Mouse (Mus musculus) embryonic facial prominence, embryonic 14.5 days (tissue): Measurements from ENCODE around the gene Tbc1d14. TPM values are rescaled to one million over a fixed set of nuclear protein-coding genes. Genes with fewer than 3 reads are reported as not detected.

ENCODE experiments used
- ATAC-seq: fragments of 200-750 bp; cut with Nextera tagmentation; 2 replicates; pipeline ENCODE4 v1.8.0; 2017; ENCODE audit warnings: low read depth, moderate number of reproducible peaks, moderate TSS enrichment
- DNase-seq: peaks from one replicate; pipeline ENCODE4 v3.0.0-alpha.2; 2015; ENCODE audit warnings: low spot score
- H3K27ac ChIP-seq: fragments of 300-500 bp; sonication (generic); replicated peaks from 2 replicates; pipeline ENCODE4 v1.5.1; 2014; ENCODE audit warnings: low read depth, mild to moderate bottlenecking, low read length, moderate library complexity
- H3K27me3 ChIP-seq: fragments of 300-500 bp; sonication (generic); replicated peaks from 2 replicates; pipeline ENCODE4 v1.6.1; 2014; ENCODE audit warnings: low read length; ENCODE audit not compliant: control insufficient read depth, insufficient read depth
- H3K36me3 ChIP-seq: fragments of 300-500 bp; sonication (generic); 2 replicates; pipeline ENCODE4 v1.6.1; 2014; ENCODE audit warnings: low read length, mixed read lengths; ENCODE audit not compliant: control insufficient read depth, insufficient read depth
- H3K4me1 ChIP-seq: fragments of 300-500 bp; sonication (generic); 2 replicates; pipeline ENCODE4 v1.6.1; 2014; ENCODE audit warnings: antibody characterized with exemption, low read length; ENCODE audit not compliant: control insufficient read depth, insufficient read depth
- H3K4me2 ChIP-seq: fragments of 300-500 bp; sonication (generic); 2 replicates; pipeline ENCODE4 v1.6.1; 2014; ENCODE audit warnings: low read depth, mild to moderate bottlenecking, low read length, moderate library complexity, mixed read lengths
- H3K4me3 ChIP-seq: fragments of 300-500 bp; sonication (generic); 2 replicates; pipeline ENCODE4 v1.5.1; 2014; ENCODE audit warnings: low read depth, mild to moderate bottlenecking, low read length
- H3K9ac ChIP-seq: fragments of 300-500 bp; sonication (generic); 2 replicates; pipeline ENCODE4 v1.6.1; 2014; ENCODE audit warnings: low read depth, mild to moderate bottlenecking, low read length, moderate library complexity, mixed read lengths
- H3K9me3 ChIP-seq: fragments of 300-500 bp; sonication (generic); 2 replicates; pipeline ENCODE4 v1.6.1; 2016; ENCODE audit warnings: low read length; ENCODE audit not compliant: control insufficient read depth
- WGBS: fragments of 180-500 bp; shearing (Covaris S2); extraction: QIAGEN DNeasy Blood & Tissue Kit; methylation state at CpG from one replicate; pipeline ENCODE4 v1.1.7; 2014; 5-methylcytosine and 5-hydroxymethylcytosine counted together
- polyA plus RNA-seq: library from polyadenylated mRNA; unstranded; fragments of >200 nt; fragmentation: Nextera tagmentation; extraction: Ambion mirVana; gene quantifications from 2 replicates; pipeline ENCODE4 v1.2.1, GENCODE M21; 2014

Gene Tbc1d14
- polyA plus RNA-seq, 1 experiment from 2014 or later: 38.5 TPM

DNA sequence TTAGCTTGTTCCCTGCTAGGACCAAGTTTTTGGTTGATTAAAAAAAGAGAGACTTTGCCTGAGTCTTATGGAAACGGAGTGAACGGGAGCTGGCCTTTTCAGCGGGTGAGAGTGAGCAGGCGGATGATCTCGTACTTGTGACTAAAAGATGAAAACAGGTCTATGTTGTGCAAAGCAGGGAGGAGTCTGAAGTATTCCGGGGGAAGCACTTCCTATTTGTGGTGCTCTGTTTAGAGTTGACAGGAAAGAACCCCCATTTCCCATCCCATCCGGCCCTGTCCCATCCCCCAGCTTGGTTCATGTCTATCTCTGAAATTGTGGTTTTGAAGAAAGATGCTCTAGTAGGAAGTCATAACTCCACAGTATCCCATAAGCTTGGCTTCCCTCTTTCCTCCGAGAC lies 127.2 kb downstream of the Tbc1d14 start:
- Histone ChIP-seq H3K4me3 (peak overlapping the region; percentile 68), H3K27me3 (no peaks in the 10 kb centered on the region), H3K9me3 (no peaks in the 10 kb centered on the region), H3K4me2 (peak overlapping the region; percentile 93), H3K9ac (peak overlapping the region; percentile 78), H3K36me3 (peaks cover 18% of the 10 kb centered on the region), H3K27ac (no peak overlapping the region), H3K4me1 (peaks cover 9% of the 10 kb centered on the region)
- DNase-seq: no peak
- ATAC-seq: no peak
- WGBS: 27% methylated on average over 8 of the region's 8 CpGs

DNA sequence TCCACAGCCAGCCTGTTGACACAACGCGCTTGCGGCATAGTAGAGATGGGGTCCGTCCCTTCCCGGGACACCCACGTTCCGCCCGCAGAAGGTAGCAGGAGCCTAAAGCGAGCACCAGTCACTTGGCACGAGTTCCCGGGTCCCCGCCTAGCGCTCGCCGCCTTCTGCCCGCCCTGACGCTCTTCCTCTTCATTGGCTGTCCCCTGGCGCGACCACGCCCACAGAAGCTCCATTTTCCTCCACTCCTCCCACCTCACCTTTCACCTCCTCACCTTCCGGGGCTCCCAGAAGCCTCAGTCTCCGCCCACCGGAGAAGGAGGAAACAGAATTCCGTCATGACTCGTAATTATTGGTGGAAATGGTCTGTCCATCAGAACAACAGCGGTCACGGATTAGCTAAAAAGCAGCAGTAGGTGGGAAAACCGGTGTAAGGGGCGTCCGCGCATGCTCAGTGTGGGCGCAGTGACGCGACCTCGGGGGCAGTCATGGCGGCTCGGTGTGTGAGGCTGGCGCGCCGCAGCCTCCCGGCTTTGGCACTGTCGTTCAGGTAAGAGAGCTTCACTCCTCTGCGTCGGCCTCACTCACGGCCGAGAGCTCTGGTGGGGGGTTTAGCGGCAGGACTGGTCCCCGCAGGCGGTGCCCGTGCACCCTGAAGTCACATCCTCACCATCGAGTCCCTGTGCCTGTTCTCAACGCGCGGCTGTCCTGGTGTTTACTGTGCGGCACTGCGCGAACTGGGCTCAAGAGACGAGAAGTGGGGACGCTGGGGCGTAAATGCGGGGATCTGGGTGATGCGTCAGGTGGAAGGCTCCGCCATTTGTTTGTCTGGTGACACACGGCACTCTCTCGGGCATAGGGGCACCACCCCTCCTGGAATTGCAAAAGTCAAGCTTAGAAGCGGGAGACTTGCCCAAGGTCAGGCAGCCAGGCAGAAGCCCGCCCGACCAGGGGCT lies 128.1 kb downstream of the Tbc1d14 start, which contains the start of gene Grpel1:
TSS of gene Grpel1 (plus strand) at position 290 of the 953 bp plus-strand sequence.
- H3K36me3 ChIP-seq: peaks cover 9% of the 10 kb centered on the region
- peaks cover 9% of the 10 kb centered on the region for H3K4me1 ChIP-seq
- ATAC-seq: peak; percentile 97
- H3K9me3 ChIP-seq: no peaks in the 10 kb centered on the region
- H3K4me3 ChIP-seq: peak within 1 kb of the TSS; percentile 68
- peak; percentile 100 for DNase-seq
- H3K27me3 ChIP-seq: no peaks in the 10 kb centered on the region
- peak within 1 kb of the TSS; percentile 93 for H3K4me2 ChIP-seq
- WGBS: 1% methylated on average over 52 of the region's 68 CpGs
- no peak within 1 kb of the TSS; the same call in 1 of the 2 replicates for H3K27ac ChIP-seq
- peak within 1 kb of the TSS; percentile 78 for H3K9ac ChIP-seq

DNA sequence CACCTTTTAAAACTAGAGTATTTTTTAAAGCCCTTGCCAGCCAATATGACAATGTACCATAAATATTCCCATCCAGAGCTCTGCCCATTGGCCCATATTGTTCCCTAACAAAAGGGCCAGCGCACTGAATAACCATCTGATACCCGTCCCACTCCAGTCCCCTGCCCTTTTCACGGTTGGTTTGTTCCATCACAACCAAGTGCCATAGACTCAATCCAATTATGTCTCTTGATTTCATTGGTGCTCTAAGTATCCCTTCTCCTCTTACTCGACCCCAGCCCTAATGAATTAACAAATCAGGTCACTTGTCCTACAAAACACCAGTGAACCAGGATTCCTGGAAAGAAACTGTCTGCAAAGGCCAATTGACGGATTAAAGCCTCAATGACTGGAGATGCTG lies 129.7 kb downstream of the Tbc1d14 start:
- H3K9me3 ChIP-seq: no peaks in the 10 kb centered on the region
- ATAC-seq: no peak
- no peak overlapping the region for H3K27ac ChIP-seq
- DNase-seq: peak; percentile 57
- H3K4me1 ChIP-seq: peaks cover 9% of the 10 kb centered on the region
- H3K4me3 ChIP-seq: no peak overlapping the region
- H3K4me2 ChIP-seq: no peak overlapping the region; the same call in 1 of the 2 replicates
- H3K36me3 ChIP-seq: no peaks in the 10 kb centered on the region
- H3K27me3 ChIP-seq: no peaks in the 10 kb centered on the region
- H3K9ac ChIP-seq: no peak overlapping the region
- WGBS: 49% methylated on average over 5 of the region's 5 CpGs

DNA sequence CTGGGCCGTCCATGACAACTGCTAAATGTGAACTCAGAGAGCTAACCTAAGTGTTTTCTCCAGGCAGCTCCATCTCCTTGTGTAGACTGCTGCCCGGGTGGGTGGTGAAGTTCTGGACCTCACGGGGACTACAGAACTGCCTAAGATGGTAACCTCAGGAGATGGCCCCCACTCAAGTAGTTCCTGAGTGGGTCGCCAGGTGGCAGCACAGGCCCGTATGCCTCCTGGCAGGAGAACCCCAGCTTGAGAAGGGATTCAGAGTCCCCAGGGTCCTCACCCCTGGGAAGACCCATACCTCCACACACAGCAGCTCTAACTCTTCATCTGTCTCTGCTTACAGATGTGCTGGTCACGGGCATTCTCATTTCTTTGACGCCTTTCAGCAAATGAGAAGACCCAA lies 130.3 kb downstream of the Tbc1d14 start:
- no peak overlapping the region for H3K4me3 ChIP-seq
- H3K27me3 ChIP-seq: no peaks in the 10 kb centered on the region
- H3K36me3 ChIP-seq: no peaks in the 10 kb centered on the region
- H3K9ac ChIP-seq: no peak overlapping the region
- DNase-seq: peak; percentile 44
- H3K9me3 ChIP-seq: no peaks in the 10 kb centered on the region
- 14% methylated on average over 7 of the region's 7 CpGs for WGBS
- no peak overlapping the region for H3K4me2 ChIP-seq
- ATAC-seq: no peak
- peaks cover 9% of the 10 kb centered on the region for H3K4me1 ChIP-seq
- no peak overlapping the region for H3K27ac ChIP-seq

DNA sequence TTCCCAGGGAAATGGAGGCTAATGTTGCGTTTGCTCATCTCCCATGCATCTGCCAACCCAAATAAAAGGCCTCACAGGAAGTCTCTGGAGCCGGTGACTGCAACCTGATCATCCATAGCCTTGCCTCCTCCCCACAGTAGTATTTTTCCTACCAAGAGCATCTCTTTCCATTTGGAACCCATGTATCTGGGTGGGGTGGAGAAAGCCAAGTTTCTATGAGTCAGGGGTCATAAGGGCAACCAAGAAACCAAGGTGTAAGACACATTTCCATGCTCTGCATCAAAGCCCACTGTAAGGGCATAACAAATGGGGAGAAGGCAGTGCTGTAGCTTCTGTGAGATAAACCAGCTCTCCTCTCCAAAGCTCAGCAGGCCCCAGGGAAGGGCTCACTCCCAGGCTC lies 131.8 kb downstream of the Tbc1d14 start:
- Histone ChIP-seq H3K9ac (no peak overlapping the region), H3K36me3 (no peaks in the 10 kb centered on the region), H3K9me3 (no peaks in the 10 kb centered on the region), H3K4me3 (no peak overlapping the region), H3K4me1 (peaks cover 6% of the 10 kb centered on the region), H3K4me2 (no peak overlapping the region), H3K27ac (no peak overlapping the region), H3K27me3 (no peaks in the 10 kb centered on the region)
- 44% methylated on average over 2 of the region's 2 CpGs for whole genome bisulfite sequencing
- no peak for ATAC-seq
- DNase-seq: no peak

DNA sequence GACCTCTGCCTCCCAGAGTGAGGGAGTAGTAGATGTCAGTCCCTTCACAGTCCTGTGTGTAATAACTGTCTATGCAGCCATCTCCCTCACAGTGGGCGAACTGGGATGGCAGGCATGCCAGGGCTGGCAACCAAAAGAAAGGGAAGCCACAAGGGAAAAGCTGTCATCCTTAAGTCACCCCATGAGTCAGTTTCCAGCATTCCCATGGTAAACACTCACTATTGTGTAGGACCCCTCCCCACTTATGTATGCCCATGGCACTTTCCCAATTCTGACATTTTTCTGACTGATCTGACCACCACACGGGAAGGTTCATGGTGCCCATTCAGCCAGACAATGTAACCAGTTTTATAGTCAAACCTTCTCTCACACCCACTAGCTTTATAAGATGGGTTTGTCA lies 132.4 kb downstream of the Tbc1d14 start:
- Histone ChIP-seq H3K4me2 (no peak overlapping the region), H3K4me3 (no peak overlapping the region), H3K9me3 (no peaks in the 10 kb centered on the region), H3K9ac (no peak overlapping the region), H3K4me1 (peaks cover under 1% of the 10 kb centered on the region), H3K27me3 (no peaks in the 10 kb centered on the region), H3K27ac (no peak overlapping the region), H3K36me3 (no peaks in the 10 kb centered on the region)
- ATAC-seq (no peak), DNase-seq (no peak)
- 78% methylated on average over 2 of the region's 2 CpGs for WGBS

DNA sequence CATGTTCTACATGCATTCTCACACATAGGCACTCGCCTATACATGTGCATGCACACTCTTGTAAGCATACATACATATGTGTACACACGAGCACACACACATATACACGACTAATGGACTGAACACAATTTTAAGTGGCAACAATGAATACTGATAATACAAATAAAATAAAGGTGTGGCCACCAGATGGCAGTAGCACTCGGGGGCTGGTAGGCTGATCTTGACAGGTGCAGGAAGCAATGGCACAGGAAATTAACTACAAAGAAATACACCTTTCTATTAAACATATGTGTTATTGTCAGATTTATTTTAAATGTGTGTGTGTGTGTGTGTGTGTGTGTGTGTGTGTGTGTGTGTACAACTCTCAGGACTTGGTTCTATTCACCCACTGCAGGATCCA lies 134.2 kb downstream of the Tbc1d14 start:
- no peak overlapping the region for H3K4me3 ChIP-seq
- H3K4me1 ChIP-seq: no peaks in the 10 kb centered on the region
- H3K27me3 ChIP-seq: no peaks in the 10 kb centered on the region
- no peak for DNase-seq
- H3K4me2 ChIP-seq: no peak overlapping the region
- ATAC-seq: no peak
- H3K9ac ChIP-seq: no peak overlapping the region
- H3K27ac ChIP-seq: no peak overlapping the region
- H3K9me3 ChIP-seq: no peaks in the 10 kb centered on the region
- no peaks in the 10 kb centered on the region for H3K36me3 ChIP-seq
- 16% methylated on average over 4 of the region's 4 CpGs for whole genome bisulfite sequencing

DNA sequence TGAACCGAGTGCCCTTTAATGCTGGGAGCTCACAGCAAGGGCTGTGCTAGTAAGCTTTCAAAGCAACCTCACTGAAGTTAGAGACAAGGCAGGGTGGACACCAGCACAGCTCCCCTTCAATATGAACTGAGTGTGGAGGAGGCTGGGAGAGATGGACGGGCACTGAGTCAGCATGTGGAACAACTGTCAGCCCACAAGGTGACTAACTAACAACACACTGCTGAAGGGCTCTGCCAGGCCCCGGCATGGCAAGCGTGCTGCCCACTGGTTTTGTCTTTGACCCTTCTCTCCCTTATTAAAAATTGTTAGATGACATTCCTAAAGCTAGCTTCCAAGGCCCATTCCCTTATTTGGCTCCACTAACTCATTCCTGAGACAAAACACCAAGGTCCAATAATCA lies 135.4 kb downstream of the Tbc1d14 start:
- no peaks in the 10 kb centered on the region for H3K4me1 ChIP-seq
- no peak overlapping the region for H3K9ac ChIP-seq
- no peak overlapping the region for H3K27ac ChIP-seq
- WGBS: 69% methylated on average over 4 of the region's 4 CpGs
- H3K9me3 ChIP-seq: no peaks in the 10 kb centered on the region
- DNase-seq: no peak
- no peak overlapping the region for H3K4me2 ChIP-seq
- H3K27me3 ChIP-seq: no peaks in the 10 kb centered on the region
- H3K4me3 ChIP-seq: no peak overlapping the region
- ATAC-seq: no peak
- no peaks in the 10 kb centered on the region for H3K36me3 ChIP-seq

DNA sequence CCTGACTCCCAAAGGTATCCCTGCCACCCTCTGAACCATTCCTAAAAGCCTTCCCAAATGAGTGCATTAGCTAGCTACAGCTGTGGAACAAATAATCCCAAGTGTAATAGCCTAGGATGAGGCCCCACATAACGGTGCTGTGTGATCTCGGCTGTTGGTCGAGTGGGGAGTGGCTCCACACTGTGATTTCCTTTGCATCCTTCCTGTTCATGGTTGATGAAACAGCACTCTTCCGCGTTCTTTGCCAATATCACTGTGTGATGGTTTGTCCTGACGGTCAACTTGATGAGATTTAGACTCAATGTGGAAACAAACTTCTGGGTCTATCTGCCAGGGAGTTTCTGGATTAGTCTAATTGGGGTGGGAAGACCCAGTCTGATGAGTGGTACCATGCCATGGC lies 140.3 kb downstream of the Tbc1d14 start:
- Histone ChIP-seq H3K9ac (no peak overlapping the region), H3K9me3 (no peaks in the 10 kb centered on the region), H3K27me3 (no peaks in the 10 kb centered on the region), H3K4me2 (no peak overlapping the region), H3K4me1 (0 out of 2 replicates have a peak, but pooled peaks cover 4% of the 10 kb centered on the region), H3K4me3 (no peak overlapping the region), H3K27ac (no peak overlapping the region), H3K36me3 (no peaks in the 10 kb centered on the region)
- DNase-seq: no peak
- WGBS: 82% methylated on average over 6 of the region's 6 CpGs
- no peak for ATAC-seq
